Mouse (Mus musculus) intestine, postnatal 0 days (tissue): ENCODE results near the gene Slc6a12. TPM values are rescaled to one million over a fixed set of nuclear protein-coding genes. Genes with fewer than 3 reads are reported as not detected.

ENCODE experiments used
- ATAC-seq: fragments of 200-750 bp; cut with Nextera tagmentation; 2 replicates; pipeline ENCODE4 v1.8.0; 2017; ENCODE audit warnings: mild to moderate bottlenecking, moderate TSS enrichment, moderate library complexity
- H3K27ac ChIP-seq: fragments of 300-500 bp; sonication (generic); 2 replicates; pipeline ENCODE4 v1.5.1; 2014; ENCODE audit warnings: mild to moderate bottlenecking, low read depth, low read length, moderate library complexity
- H3K27me3 ChIP-seq: fragments of 300-500 bp; sonication (generic); replicated peaks from 2 replicates; pipeline ENCODE4 v1.6.1; 2014; ENCODE audit warnings: low read length, mixed read lengths; ENCODE audit not compliant: control insufficient read depth, insufficient read depth
- H3K36me3 ChIP-seq: fragments of 300-500 bp; sonication (generic); 2 replicates; pipeline ENCODE4 v1.6.1; 2014; ENCODE audit warnings: mild to moderate bottlenecking, moderate library complexity; ENCODE audit not compliant: control insufficient read depth, insufficient read depth
- H3K4me1 ChIP-seq: fragments of 300-500 bp; sonication (generic); replicated peaks from 2 replicates; pipeline ENCODE4 v1.6.1; 2014; ENCODE audit warnings: antibody characterized with exemption, low read length, mixed read lengths; ENCODE audit not compliant: control insufficient read depth, insufficient read depth
- H3K4me2 ChIP-seq: fragments of 300-500 bp; sonication (generic); replicated peaks from 2 replicates; pipeline ENCODE4 v1.6.1; 2014; ENCODE audit warnings: low read depth, mild to moderate bottlenecking, moderate library complexity
- H3K4me3 ChIP-seq: fragments of 300-500 bp; sonication (generic); 2 replicates; pipeline ENCODE4 v1.5.1; 2014; ENCODE audit warnings: low read depth, low read length
- H3K9ac ChIP-seq: fragments of 300-500 bp; sonication (generic); 2 replicates; pipeline ENCODE4 v1.6.1; 2014; ENCODE audit warnings: mild to moderate bottlenecking, low read depth, low read length
- H3K9me3 ChIP-seq: fragments of 300-500 bp; sonication (generic); 2 replicates; pipeline ENCODE4 v1.6.1; 2016; ENCODE audit warnings: mixed run types; ENCODE audit not compliant: control insufficient read depth
- CTCF ChIP-seq: sonication (generic); IDR thresholded peaks from 2 replicates; pipeline ENCODE4 v1.5.1; 2016; ENCODE audit warnings: low read depth, mild to moderate bottlenecking, control low read depth, antibody characterized with exemption, moderate library complexity
- WGBS: fragments of 180-500 bp; shearing (Covaris S2); extraction: QIAGEN DNeasy Blood & Tissue Kit; methylation state at CpG from one replicate; pipeline ENCODE4 v1.1.7; 2014; 5-methylcytosine and 5-hydroxymethylcytosine counted together
- microRNA-seq: library from miRNA; unstranded; fragments of <30 nt; microRNA quantifications from one replicate; pipeline ENCODE4, GENCODE M21; 2016
- polyA plus RNA-seq: library from polyadenylated mRNA; unstranded; fragments of >200 nt; fragmentation: Nextera tagmentation; extraction: Ambion mirVana; gene quantifications from 2 replicates; pipeline ENCODE4 v1.2.1, GENCODE M21; 2015

Gene Slc6a12
- polyA plus RNA-seq, 1 experiment from 2014 or later, result 0.20 TPM

DNA sequence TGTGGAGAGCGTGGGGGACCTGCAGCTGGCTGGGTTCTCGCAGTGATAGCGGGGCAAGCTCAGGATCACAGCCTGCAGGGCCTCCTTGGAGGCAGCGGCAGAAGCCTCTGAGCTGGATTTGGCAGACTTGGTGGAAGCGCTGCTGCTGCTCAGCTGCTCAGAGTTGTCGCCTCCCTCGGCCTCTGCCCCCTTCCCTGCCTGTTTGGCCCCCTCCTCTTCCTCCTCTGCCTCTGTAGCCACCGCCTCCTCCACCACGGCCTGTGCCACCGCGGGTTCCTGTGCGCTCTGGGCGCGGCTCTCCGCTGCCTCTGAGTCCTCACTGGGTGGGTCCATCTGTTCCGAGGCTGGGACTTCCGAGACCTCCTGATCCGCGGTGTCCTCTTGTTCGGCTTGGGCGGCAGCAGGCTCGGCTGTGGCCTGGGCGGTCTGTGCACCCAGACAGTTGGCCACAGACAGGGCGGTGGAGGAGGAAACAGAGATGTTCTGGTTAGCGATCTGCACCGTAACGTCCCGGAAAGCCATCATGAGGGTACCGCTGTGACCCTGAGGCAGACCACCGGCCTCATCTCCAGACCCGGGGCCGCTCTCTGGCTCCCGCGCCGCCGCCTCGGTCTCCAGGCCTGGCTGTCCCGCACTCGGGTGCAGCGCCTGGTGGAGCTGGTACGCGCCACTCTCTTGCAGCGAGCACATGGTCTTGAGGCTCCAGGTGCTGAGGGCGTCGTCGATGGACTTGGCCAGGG, 69.9 kb downstream of the Slc6a12 start:
- H3K4me2 ChIP-seq, result no peak overlapping the region
- H3K36me3 ChIP-seq, result no peaks in the 10 kb centered on the region
- no peak overlapping the region for H3K9ac ChIP-seq
- no peak overlapping the region for H3K4me3 ChIP-seq
- WGBS, result 3% methylated on average over 45 of the region's 46 CpGs
- no peak for TF ChIP-seq CTCF
- H3K4me1 ChIP-seq, result no peaks in the 10 kb centered on the region
- no peaks in the 10 kb centered on the region for H3K9me3 ChIP-seq
- no peak for ATAC-seq
- H3K27ac ChIP-seq, result no peak overlapping the region
- peaks cover 19% of the 10 kb centered on the region for H3K27me3 ChIP-seq

Small RNA genes within 50 kb of the gene (microRNA-seq; reads per million reads assigned to microRNA genes)
- gene Gm24855, result not detected

Other genes starting within 250 kb of the Slc6a12 start
- 3.6 and 4.5 TPM in 2 replicates for gene Mical3, start 212.1 kb upstream of the Slc6a12 start, polyA plus RNA-seq
- 6.3 and 7.2 TPM in 2 replicates for gene Pex26, start 159.4 kb upstream of the Slc6a12 start, polyA plus RNA-seq
- 0.14 and 0.31 TPM in 2 replicates for gene Tuba8, start 132.4 kb upstream of the Slc6a12 start, polyA plus RNA-seq
- 15.1 and 21.6 TPM in 2 replicates for gene Usp18, start 97.2 kb upstream of the Slc6a12 start, polyA plus RNA-seq
- gene Slc6a13, start 42.8 kb upstream of the Slc6a12 start, polyA plus RNA-seq, result 0.21 and 0.40 TPM in 2 replicates
- gene Iqsec3, start 130.6 kb downstream of the Slc6a12 start, polyA plus RNA-seq, result 0.16 and 0.18 TPM in 2 replicates